Mouse (Mus musculus) kidney, adult 2 months (tissue): ENCODE data around the gene Nr4a2. TPM values are rescaled to one million over a fixed set of nuclear protein-coding genes. Genes with fewer than 3 reads are reported as not detected.
A peak's percentile ranks its signal among the peaks of the same experiment; 100 is the strongest.

Experiments used
- DNase-seq: peaks from one replicate; pipeline ENCODE4 v3.0.0; 2021
- H3K27ac ChIP-seq: fragments of 200-500 bp; 2 replicates; pipeline ENCODE4 v1.5.1; 2012; ENCODE audit warnings: low read depth, low read length, control low read depth, inconsistent platforms; ENCODE audit not compliant: insufficient read depth
- H3K27me3 ChIP-seq: fragments of 200-500 bp; replicated peaks from 2 replicates; pipeline ENCODE4 v1.6.1; 2012; ENCODE audit warnings: mild to moderate bottlenecking, moderate library complexity, low read length, inconsistent platforms; ENCODE audit not compliant: control insufficient read depth, insufficient read depth
- H3K36me3 ChIP-seq: fragments of 200-500 bp; 2 replicates; pipeline ENCODE4 v1.6.1; 2012; ENCODE audit warnings: mild to moderate bottlenecking, moderate library complexity, low read length, inconsistent platforms; ENCODE audit not compliant: control insufficient read depth, insufficient read depth
- H3K4me1 ChIP-seq: fragments of 200-500 bp; 2 replicates; pipeline ENCODE4 v1.6.1; 2011; ENCODE audit warnings: low read length; ENCODE audit not compliant: control insufficient read depth, insufficient read depth
- H3K4me3 ChIP-seq: fragments of 200-500 bp; 2 replicates; pipeline ENCODE4 v1.5.1; 2011; ENCODE audit warnings: mild to moderate bottlenecking, low read depth, low read length, control low read depth; ENCODE audit not compliant: insufficient read depth
- CTCF ChIP-seq: fragments of 200-500 bp; conservative IDR thresholded peaks from 2 replicates; pipeline ENCODE4 v1.5.1; 2011; ENCODE audit warnings: low read depth, mild to moderate bottlenecking, control low read depth, low read length, moderate library complexity, mixed read lengths; ENCODE audit not compliant: insufficient read depth, insufficient read length
- POLR2A ChIP-seq: fragments of 200-500 bp; IDR thresholded peaks from one replicate; pipeline ENCODE4 v1.6.1; 2011; ENCODE audit warnings: low read depth, low read length, control low read depth
- WGBS: fragments of 180-500 bp; shearing (Covaris S2); methylation state at CpG from one replicate; pipeline ENCODE4 v1.1.7; 2018; 5-methylcytosine and 5-hydroxymethylcytosine counted together
- polyA plus RNA-seq: library from polyadenylated mRNA; depleted of rRNA; stranded (reverse); fragments of >200 nt; gene quantifications from 2 replicates; pipeline ENCODE4 v1.2.3, GENCODE M21; 2012

The Nr4a2 gene
- polyA plus RNA-seq, 1 experiment = 1.0 TPM

DNA sequence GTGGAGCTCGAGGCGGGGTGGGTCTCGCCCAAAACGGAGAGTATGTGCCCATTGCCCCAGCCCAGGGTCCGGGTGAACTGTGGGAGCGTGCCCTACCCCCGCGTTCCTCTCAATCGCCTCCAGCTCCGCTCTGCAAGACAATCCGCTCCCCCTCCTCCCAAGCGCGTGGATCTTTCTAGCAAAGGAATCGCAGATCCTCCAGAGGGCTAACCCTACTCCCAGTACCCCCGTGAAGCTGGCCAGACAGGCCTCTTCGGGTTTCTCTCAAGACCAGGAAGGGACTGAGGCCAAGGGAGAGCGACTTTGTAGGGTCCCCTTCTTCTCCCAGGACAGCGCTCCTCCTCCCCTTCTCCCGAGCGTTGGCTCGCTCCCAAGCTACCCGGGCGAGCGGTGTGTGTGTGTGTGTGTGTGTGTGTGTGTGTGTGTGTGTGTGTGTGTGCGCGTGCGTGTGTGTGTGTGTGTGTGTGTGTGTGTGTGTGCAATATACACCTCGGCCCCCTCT, 7.9 kb downstream of the Nr4a2 start:
- peak overlapping the region; percentile 74 for H3K27ac ChIP-seq
- H3K4me1 ChIP-seq = peaks cover 5% of the 10 kb centered on the region; the same call in 1 of the 2 replicates
- peaks cover 2% of the 10 kb centered on the region for H3K27me3 ChIP-seq
- no peaks in the 10 kb centered on the region for H3K36me3 ChIP-seq
- no peak for TF ChIP-seq CTCF
- TF ChIP-seq POLR2A = no peak
- peak; percentile 46 for DNase-seq
- WGBS = 2% methylated on average over 25 of the region's 28 CpGs
- H3K4me3 ChIP-seq = peak overlapping the region; percentile 72

DNA sequence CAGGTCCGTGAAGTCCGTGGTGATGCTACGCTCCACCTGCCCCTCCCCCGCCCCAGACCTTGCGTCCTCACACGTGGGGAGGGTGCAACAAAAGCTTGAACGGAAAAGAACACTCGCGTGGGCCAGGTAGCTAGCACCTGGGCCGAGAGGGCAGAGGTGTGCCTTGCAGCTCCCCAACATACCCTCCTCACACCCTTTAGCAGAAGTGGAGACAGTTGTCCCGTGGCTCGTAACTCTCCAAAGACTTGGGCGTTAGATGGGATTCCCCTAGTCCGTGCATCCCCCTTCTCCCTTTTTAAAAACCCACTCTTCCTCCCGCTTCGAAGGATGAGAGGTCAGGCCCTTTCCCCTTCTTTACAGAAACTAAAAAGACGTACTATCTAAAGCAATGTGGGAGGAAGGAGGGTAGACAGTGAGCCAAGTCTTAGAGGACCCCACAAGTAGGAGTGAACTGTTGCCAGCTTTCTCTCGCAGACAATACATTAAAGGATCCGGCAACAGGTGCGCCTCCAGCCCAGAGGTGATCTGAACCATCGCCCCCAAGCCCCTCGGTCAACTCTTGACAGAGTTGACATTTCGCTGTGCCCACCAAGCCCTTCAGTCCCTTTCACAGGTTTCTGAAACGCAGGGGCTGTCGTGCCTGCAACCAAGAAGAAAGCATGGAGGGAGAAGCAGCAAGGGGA, 8.5 kb downstream of the Nr4a2 start:
- no peaks in the 10 kb centered on the region for H3K36me3 ChIP-seq
- TF ChIP-seq CTCF = no peak
- TF ChIP-seq POLR2A = no peak
- peak overlapping the region; percentile 72 for H3K4me3 ChIP-seq
- peaks cover 2% of the 10 kb centered on the region for H3K27me3 ChIP-seq
- no peak for DNase-seq
- WGBS = 1% methylated on average over 25 of the region's 25 CpGs
- H3K27ac ChIP-seq = peak overlapping the region; percentile 74; the same call in 1 of the 2 replicates
- H3K4me1 ChIP-seq = peaks cover 5% of the 10 kb centered on the region; the same call in 1 of the 2 replicates

DNA sequence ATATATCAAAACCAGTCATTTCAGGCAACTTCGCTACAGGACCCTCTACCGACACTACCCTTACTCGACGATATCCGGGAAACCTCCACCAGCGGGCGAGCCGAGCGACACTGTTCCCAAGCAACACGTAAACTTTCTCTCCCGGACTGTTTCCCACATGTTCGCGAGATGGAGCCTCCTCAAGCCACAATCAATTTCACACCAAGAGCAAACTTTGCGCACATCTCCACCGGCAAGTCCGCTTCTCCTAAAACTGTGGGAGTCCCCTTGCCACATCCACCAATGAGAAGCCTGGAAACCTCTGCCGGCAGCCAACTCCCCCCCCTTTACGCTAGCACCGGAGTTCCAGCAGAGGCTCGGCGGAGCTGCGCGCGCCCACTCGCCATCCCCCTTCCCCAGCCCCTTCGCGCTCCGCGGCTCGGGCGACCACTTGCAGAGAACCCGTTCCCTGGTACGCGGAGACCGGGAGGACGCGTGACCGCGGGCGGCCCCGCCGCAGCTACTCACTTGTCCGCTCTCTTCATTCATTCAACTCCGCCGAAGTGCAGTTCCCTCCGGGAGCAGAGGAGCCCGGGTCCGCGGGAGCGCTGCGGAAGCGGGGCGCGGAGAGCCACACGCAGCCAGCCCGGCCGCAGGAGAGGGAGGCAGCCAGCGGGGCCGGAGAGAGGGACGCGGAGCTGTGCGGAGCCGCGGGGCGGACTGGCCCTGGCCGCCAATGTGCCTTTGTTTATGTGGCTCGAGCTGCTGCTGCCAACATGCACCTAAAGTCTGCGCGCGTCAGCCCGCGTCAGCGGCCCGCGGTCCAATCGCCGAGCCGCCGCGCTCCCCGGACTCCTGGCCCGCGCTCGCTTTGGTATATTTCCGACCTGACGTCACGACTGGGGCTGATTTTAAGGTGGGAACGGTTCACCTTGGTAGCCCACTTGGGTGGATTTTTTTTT, 9.3 kb downstream of the Nr4a2 start:
- TF ChIP-seq POLR2A = no peak
- TF ChIP-seq CTCF = no peak
- Histone ChIP-seq H3K27ac (no peak overlapping the region), H3K4me1 (peaks cover 5% of the 10 kb centered on the region; the same call in 1 of the 2 replicates), H3K27me3 (peaks cover 2% of the 10 kb centered on the region), H3K36me3 (no peaks in the 10 kb centered on the region), H3K4me3 (peak overlapping the region; percentile 72)
- WGBS = under 1% methylated on average over 88 of the region's 88 CpGs
- DNase-seq = peak; percentile 87

DNA sequence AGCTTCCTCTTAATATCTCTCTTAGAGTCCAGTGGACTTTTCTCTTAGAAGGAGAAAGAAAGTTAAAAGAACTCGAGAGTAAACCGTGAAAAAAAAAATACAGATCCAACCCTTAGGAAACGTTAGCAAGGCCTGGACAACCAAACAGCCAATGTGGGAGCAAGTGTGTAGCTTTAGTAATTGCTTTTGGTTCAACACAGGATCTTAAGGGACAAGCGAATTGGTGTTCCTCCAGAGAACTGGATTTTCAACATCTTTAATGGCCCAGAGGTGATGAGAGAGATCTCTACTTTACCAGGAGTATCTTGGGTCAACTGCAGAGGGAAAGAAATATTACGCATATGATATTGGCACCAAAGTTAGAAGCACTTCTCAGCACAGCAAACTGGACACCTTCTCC, 10.4 kb downstream of the Nr4a2 start:
- TF ChIP-seq POLR2A (no peak), CTCF (no peak)
- H3K36me3 ChIP-seq = no peaks in the 10 kb centered on the region
- H3K27ac ChIP-seq = no peak overlapping the region
- DNase-seq = no peak
- WGBS = 66% methylated on average over 5 of the region's 5 CpGs
- peaks cover 5% of the 10 kb centered on the region; the same call in 1 of the 2 replicates for H3K4me1 ChIP-seq
- H3K4me3 ChIP-seq = no peak overlapping the region
- peaks cover 4% of the 10 kb centered on the region for H3K27me3 ChIP-seq

DNA sequence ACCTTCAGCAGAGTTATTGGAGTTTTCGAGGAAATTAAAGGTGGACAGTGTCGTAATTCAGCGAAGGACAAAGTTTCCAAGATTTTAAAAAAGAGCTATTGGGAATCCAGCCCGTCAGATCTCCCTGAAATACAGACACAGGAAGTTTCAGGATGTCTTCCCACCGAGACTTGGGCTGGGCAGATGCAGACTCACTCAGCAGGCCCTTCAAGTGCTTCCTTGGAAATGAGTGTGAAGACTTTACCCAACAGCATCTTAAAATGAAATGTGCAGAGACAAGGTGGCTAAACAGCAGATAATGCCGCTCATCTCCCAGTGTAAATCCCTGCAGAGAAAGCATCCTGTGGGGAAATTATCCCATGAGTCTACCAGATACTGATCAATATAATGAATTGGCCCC, 10.9 kb downstream of the Nr4a2 start:
- 62% methylated on average over 6 of the region's 6 CpGs for WGBS
- DNase-seq = no peak
- H3K27ac ChIP-seq = no peak overlapping the region
- H3K4me3 ChIP-seq = no peak overlapping the region
- TF ChIP-seq CTCF = no peak
- no peak for TF ChIP-seq POLR2A
- H3K27me3 ChIP-seq = peaks cover 4% of the 10 kb centered on the region
- H3K4me1 ChIP-seq = peaks cover 5% of the 10 kb centered on the region; the same call in 1 of the 2 replicates
- no peaks in the 10 kb centered on the region for H3K36me3 ChIP-seq

DNA sequence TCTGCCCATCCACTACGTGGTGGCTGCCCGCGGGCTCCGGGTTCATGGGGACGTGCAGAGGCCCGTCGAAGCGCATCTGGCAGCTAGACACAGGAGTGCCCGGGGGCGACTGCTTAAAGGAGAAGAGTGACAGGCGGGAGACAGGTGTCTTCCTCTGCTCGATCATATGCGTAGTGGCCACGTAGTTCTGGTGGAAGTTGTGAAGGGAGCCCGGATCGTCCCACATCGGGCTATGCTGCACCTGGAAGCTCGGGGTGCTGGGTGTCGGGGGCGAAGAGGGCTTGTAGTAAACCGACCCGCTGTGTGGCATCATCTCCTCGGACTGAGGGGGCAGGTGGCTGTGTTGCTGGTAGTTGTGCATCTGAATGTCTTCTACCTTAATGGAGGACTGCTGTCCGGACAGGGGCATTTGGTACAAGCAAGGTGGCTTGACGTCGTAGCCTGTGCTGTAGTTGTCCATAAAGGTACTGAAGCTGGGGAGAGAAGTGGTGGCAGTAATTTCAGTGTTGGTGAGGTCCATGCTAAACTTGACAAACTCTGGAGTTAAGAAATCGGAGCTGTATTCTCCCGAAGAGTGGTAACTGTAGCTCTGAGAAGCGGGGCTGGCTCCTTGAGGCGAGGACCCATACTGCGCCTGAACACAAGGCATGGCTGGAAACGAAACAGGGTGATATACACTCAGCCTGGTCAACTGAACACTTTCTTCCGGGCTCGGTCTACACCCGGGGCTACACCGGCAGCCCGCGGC, 11.8 kb downstream of the Nr4a2 start:
- H3K27me3 ChIP-seq = peaks cover 4% of the 10 kb centered on the region
- peaks cover 5% of the 10 kb centered on the region; the same call in 1 of the 2 replicates for H3K4me1 ChIP-seq
- H3K4me3 ChIP-seq = no peak overlapping the region
- no peaks in the 10 kb centered on the region for H3K36me3 ChIP-seq
- no peak overlapping the region for H3K27ac ChIP-seq
- TF ChIP-seq CTCF (no peak), POLR2A (no peak)
- WGBS = 26% methylated on average over 38 of the region's 38 CpGs
- no peak for DNase-seq
